Mouse (Mus musculus) CD4-positive, CD25-positive, alpha-beta regulatory T cell, adult 2 months (primary cell): ENCODE results near the gene Fbxw9.
A peak's percentile ranks its signal among the peaks of the same experiment; 100 is the strongest.

Experiments used
- DNase-seq: peaks from one replicate; pipeline ENCODE4 v3.0.0-alpha.2; 2012; ENCODE audit warnings: low read depth, low spot score

The Fbxw9 gene

GRCm38 (mm10) chr8:85083108-85083813 is 23.4 kb downstream of the Fbxw9 start, which contains the start of gene Man2b1:
TSS of gene Man2b1 (plus strand) at chr8:85083270.
- DNase-seq, result peak; percentile 91

- DNase-seq, result no peak
Observed at GRCm38 (mm10) chr8:85084633-85085032, 24.8 kb downstream of the Fbxw9 start.

- DNase-seq, result peak; percentile 69
Observed at GRCm38 (mm10) chr8:85086238-85086637, 26.4 kb downstream of the Fbxw9 start.

- no peak for DNase-seq
Observed at GRCm38 (mm10) chr8:85088771-85089170, 28.9 kb downstream of the Fbxw9 start.

GRCm38 (mm10) chr8:85090856-85091255 is 31.0 kb downstream of the Fbxw9 start:
- no peak for DNase-seq

GRCm38 (mm10) chr8:85091526-85092090 is 31.8 kb downstream of the Fbxw9 start:
- DNase-seq, result no peak

- no peak for DNase-seq
Observed at GRCm38 (mm10) chr8:85095051-85095450, 35.2 kb downstream of the Fbxw9 start.

- no peak for DNase-seq
Observed at GRCm38 (mm10) chr8:85095566-85095965, 35.7 kb downstream of the Fbxw9 start.

- DNase-seq, result no peak
Observed at GRCm38 (mm10) chr8:85096196-85096595, 36.3 kb downstream of the Fbxw9 start.

- no peak for DNase-seq
Observed at GRCm38 (mm10) chr8:85096850-85097249, 37.0 kb downstream of the Fbxw9 start.

GRCm38 (mm10) chr8:85100076-85100665 is 40.3 kb downstream of the Fbxw9 start:
- no peak for DNase-seq

GRCm38 (mm10) chr8:85113241-85113640 is 53.4 kb downstream of the Fbxw9 start:
- no peak for DNase-seq

GRCm38 (mm10) chr8:85115501-85115900 is 55.6 kb downstream of the Fbxw9 start:
- DNase-seq, result no peak
